Mouse (Mus musculus) heart, postnatal 25 days (tissue): Measurements from ENCODE around the gene Pcnx. TPM values are rescaled to one million over a fixed set of nuclear protein-coding genes. Genes with fewer than 3 reads are reported as not detected.

Experiments
- DNase-seq: peaks from one replicate; pipeline ENCODE4 v3.0.0; 2022; ENCODE audit warnings: low spot score
- intact Hi-C: fragments of 180-260 bp; cut with DNase I; formaldehyde crosslinking; loops from one replicate; pipeline ENCODE4 v1.15.1; 2025
- total RNA-seq, 2 experiments: library from RNA; stranded (reverse); gene quantifications; 2 replicates each; pipeline ENCODE4 v1.2.3; 2021

The Pcnx gene
- total RNA-seq, 2 experiments from 2014 or later: 50.6 to 57.9 TPM

GRCm38 (mm10) chr12:81852977-81853376, 6.8 kb upstream of the Pcnx start:
- intact Hi-C loops: no loop called here
- peak; percentile 42 for DNase-seq

DNA sequence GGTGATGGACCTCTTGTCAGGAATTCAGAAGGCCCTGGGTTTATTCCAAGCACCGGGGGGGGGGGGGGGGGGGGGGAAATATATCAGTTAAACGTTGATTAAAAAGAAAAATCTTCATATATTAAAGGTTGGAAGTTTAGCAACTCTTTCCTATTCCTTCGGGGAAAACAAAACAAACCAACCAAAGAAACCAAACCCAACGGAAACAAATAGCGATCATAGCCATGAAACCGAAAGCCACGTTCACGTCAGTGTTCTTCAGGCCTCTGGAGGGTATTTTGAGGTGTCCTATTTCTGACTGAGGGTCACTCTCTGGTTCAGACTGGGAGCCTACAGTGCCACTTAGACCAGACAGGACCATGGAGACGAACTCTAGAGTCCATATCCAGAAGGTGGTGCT, 6.3 kb upstream of the Pcnx start:
- DNase-seq: no peak
- intact Hi-C loops: no loop called here

- intact Hi-C loops: no loop called here
- DNase-seq: no peak
Measured at GRCm38 (mm10) chr12:81855031-81855430, 4.8 kb upstream of the Pcnx start.

DNA sequence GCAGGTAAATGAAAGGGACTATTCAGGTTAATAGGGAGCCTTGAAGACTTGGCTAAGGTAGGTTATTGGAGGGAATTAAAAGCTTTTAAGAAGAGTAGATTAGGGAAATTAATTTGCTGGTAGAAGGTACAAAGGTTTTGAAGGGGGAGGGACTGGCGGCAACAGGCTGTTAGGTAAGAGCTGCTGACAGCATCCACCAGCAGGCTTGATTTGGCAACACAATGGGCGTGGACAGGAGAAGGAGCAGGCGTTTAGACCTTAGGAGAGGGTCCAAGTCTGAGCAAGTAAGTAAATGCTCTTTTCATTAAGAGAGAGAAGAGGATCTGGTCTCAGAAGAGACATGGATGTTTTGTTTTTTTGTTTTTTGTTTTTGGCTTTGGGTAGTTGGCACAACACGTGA, 3.1 kb upstream of the Pcnx start:
- intact Hi-C loops: no loop called here
- DNase-seq: no peak

GRCm38 (mm10) chr12:81857251-81857650, 2.6 kb upstream of the Pcnx start:
- no peak for DNase-seq
- intact Hi-C loops: no loop called here

GRCm38 (mm10) chr12:81857978-81858569, 1.7 kb upstream of the Pcnx start:
- no peak for DNase-seq
- intact Hi-C loops: loop anchor here (2.0 kb wide), 1 partner anchor 61 kb away; no protein-coding TSS in a partner anchor

DNA sequence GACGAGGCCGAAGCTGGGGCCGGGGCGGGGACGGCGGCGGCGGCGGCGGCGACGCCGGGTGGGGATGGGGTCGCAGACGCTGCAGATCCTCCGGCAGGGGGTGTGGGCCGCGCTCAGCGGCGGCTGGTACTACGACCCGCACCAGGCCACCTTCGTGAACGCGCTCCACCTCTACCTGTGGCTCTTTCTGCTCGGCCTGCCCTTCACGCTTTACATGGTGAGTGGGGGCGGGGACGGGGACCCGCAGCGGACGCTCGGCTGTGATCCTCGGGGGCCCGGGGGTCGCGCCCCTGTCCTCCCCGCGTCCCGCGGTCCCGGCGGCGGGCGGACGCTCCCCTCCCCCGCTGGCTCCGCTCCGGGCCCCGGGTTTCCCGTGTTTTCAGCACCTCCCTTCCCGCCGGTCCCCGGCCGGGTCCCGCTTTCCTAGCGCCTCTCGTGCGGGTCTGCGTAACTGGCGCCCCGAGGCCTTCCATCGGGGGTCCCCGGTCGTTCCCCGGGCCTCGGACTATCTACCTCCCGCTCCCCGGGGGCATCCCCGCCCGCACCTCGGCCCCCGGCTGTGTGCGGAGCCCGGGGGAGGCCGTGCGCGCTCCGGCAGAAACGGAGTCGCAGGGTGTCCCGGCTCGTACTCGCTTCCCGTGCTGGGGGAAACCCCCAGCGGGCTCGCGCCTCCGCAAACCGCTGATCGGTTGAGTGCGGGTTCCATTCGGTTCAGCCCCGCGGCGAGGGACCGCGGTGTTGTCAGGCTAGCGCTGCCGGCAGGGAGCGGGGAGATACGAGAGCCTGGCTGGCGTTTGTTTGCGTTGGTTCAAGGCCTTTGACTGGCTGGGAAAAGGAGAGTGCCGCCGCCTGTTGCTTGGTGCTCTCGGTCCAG, 722 bp downstream of the Pcnx start:
- intact Hi-C loops: no loop called here
- peak; percentile 40 for DNase-seq

DNA sequence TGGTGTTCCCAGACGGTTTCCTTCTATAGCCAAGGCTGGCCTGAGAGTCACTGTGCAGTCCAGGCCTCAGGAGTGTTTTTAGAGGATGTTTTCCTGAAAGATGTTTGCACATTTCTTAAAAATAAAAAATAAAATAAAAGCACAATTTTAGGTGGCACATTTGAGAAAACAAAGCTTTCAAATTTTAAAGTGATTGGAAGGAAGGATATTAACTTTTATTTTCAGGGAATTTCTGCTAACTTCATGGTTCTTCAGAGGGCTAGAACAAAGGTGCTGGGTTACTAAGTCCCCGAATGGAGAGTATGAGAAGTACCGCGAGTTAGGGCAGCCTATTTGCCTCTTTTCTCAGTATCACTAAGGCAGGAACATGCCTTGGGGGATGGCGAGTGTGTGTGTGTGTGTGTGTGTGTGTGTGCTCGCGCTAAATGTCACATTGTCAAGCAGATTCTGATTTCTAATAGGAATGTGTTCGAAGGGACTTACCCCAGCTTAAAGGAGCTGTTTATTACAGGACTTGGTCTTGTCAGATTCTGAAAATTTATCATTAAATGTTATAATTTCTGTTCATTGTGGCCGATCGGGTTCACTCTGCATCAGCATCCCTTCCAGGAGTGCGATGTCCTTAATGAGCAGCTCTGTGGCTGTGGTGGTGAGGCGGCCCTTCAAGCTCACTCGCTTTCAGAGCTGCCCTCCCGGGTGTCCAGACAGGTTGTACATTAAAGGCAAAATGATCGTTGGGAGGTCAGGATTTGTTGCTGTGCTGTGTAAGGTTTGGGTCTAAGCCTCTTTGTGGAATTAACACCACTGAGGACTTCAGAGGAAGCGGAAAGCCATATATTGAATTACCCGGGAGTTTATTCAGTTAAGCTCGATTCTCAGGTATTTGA, 1.6 kb downstream of the Pcnx start:
- intact Hi-C loops: no loop called here
- no peak for DNase-seq

GRCm38 (mm10) chr12:81862351-81862802, 2.6 kb downstream of the Pcnx start:
- intact Hi-C loops: no loop called here
- peak; percentile 46 for DNase-seq

- no peak for DNase-seq
- intact Hi-C loops: no loop called here
Measured at GRCm38 (mm10) chr12:81863949-81864348, 4.1 kb downstream of the Pcnx start.

DNA sequence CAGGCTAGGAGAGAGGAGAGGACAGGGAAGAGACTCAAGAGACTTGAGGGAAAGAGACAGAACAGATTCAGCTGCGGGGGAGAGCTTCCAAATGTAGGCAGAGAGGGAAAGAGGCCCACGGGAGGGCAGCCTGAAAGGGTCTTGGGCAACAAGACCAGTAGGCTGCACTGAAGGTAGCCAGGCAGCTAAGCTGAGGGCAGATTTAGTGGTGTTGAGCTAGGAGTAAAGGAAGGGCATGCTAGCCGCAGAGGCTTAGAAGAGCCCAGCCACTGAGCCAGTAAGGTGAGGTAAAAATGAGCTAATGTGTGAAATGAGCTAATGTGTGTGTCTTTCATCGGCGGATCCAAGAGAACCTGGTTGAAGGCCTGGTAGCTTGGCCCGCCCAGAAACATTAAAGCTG, 5.4 kb downstream of the Pcnx start:
- intact Hi-C loops: no loop called here
- DNase-seq: no peak

- no peak for DNase-seq
- intact Hi-C loops: no loop called here
Measured at GRCm38 (mm10) chr12:81867316-81867715, 7.5 kb downstream of the Pcnx start.

DNA sequence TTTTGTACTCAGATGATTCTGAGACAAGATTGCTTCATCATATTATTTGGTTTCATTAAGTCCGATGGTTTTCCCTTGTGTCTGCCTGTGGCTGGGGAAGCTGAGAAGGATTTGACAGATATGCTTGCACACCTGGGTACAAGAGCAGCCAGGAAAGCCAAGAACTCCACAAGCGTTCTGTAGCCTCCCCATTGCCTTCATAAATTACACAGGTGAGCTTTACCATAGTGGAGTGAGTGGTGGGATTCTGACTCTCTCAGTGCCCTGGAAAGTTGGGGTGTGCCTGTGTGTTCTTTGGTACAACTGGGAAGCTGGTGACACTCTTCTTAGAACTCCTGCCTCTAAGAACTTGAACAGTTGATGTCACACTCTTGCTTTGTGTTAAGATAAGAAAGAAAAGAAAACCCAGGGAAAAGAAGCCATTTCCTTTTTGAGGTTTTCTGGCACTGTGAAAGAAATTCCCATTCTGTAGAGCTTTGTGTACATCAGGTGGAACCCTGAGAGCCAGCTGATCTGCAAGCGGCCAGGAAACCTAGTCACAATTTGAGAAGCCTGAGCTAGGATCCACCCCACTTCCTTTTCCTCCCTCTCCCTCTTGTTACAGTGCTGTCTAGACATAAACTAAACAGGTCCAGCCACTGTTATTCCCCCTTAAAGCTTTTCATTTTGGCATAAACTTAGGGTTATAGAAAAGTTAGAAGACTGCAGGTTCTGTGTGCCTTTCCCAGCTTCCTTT, 9.6 kb downstream of the Pcnx start:
- intact Hi-C loops: no loop called here
- DNase-seq: no peak

DNA sequence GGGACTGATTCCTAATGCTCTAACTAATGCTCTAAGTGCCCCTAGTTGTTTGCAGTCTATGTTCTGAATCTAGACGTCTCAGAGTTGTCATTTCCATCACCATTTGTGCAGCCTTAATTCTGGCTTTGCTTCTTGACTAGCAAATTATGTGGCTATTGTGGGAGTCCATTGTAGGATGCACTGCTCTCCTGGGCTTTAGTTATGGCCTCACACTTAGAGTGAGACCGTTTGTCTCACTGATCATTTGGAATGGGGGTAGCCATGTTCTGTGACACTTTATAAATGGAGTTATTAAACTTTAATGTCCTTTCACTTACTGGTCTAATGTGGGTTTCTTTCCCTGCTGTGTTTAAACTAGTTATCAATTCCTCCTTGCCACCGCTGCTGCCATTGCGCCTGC, 13.5 kb downstream of the Pcnx start:
- intact Hi-C loops: no loop called here
- no peak for DNase-seq

- DNase-seq: no peak
- intact Hi-C loops: no loop called here
Measured at GRCm38 (mm10) chr12:81880161-81880560, 20.3 kb downstream of the Pcnx start.

GRCm38 (mm10) chr12:81883255-81884106, 23.7 kb downstream of the Pcnx start:
- intact Hi-C loops: no loop called here
- no peak for DNase-seq

DNA sequence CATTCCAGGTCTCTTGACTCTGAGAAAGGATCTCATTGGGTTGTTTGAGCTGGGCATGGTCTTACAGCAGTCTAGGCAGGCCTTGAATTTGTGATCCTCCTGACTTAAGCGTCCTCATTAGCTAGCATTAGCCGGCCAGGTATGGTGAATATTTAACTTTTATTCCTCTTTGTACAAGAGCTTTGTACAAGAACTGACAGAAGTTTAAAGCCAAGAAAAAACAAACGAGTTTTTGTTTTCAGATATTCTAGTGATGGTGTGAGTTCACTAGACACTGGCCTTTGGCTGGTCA, 24.2 kb downstream of the Pcnx start:
- intact Hi-C loops: no loop called here
- DNase-seq: no peak

GRCm38 (mm10) chr12:81884983-81885382, 25.2 kb downstream of the Pcnx start:
- DNase-seq: no peak
- intact Hi-C loops: no loop called here

DNA sequence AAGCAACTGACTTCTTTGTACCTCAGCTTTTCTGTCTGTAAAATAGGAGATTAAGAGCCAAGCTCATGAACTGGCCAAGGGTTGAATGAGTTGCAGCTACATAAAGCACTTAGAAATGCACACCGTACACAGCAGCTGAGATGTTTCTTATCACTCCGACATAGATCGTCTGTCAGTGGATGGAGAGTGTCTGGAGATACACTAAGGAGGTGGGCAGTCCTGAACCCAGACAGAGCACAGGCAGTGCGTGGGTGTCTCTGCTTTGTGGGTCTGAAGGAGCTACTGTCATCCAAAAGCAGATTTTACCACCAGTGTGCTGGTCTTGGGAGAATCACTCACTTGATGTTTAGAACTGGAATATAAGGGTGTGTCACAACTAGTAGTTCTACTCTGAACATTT, 26.2 kb downstream of the Pcnx start:
- intact Hi-C loops: no loop called here
- no peak for DNase-seq
